Mouse (Mus musculus) CH12.LX (cell line): ENCODE data around the gene Filip1l. TPM values are rescaled to one million over a fixed set of nuclear protein-coding genes. Genes with fewer than 3 reads are reported as not detected.

ENCODE experiments used
- DNase-seq: peaks from one replicate; pipeline ENCODE4 v3.0.0-alpha.2; 2013; ENCODE audit errors: extremely low read depth
- H3K27ac ChIP-seq: 2 replicates; pipeline ENCODE4 v1.5.1; 2012; ENCODE audit warnings: low read depth, mild to moderate bottlenecking, control low read depth, moderate library complexity; ENCODE audit not compliant: insufficient read depth
- H3K27me3 ChIP-seq: replicated peaks from 2 replicates; pipeline ENCODE3; 2012; ENCODE audit warnings: inconsistent platforms
- H3K36me3 ChIP-seq, 2 experiments: replicated peaks in 1 of 2; 2 replicates each; pipeline versions ENCODE3 to v1.6.1; 2012; ENCODE audit warnings: inconsistent platforms in 1 of 2, low read length in 1 of 2, mild to moderate bottlenecking in 1 of 2, mixed read lengths in 1 of 2, moderate library complexity in 1 of 2; ENCODE audit not compliant: control insufficient read depth in 1 of 2, insufficient read depth in 1 of 2
- H3K4me1 ChIP-seq, 2 experiments: 2 replicates each; pipeline ENCODE4 v1.6.1; 2012; ENCODE audit warnings: inconsistent platforms in 1 of 2, moderate library complexity in 1 of 2; ENCODE audit not compliant: insufficient read depth in 2 of 2, control insufficient read depth in 1 of 2
- H3K4me2 ChIP-seq: 2 replicates; pipeline ENCODE4 v1.6.1; 2012; ENCODE audit warnings: low read depth, mild to moderate bottlenecking, control low read depth; ENCODE audit not compliant: poor library complexity, insufficient read depth, severe bottlenecking
- H3K4me3 ChIP-seq, 3 experiments: fragments of 150-350 bp in 1 of 3; sonication (generic) in 1 of 3; replicated peaks in 1 of 3; 2 replicates each; pipeline versions ENCODE3 to v1.5.1; 2011 to 2012; ENCODE audit warnings: low read depth in 2 of 3, low read length in 2 of 3, mild to moderate bottlenecking in 2 of 3, moderate library complexity in 2 of 3, control low read depth in 1 of 3, improper control_type of control experiment in 1 of 3, inconsistent platforms in 1 of 3, mixed read lengths in 1 of 3; ENCODE audit not compliant: poor library complexity in 1 of 3
- H3K79me2 ChIP-seq: replicated peaks from 2 replicates; pipeline ENCODE4 v1.6.1; 2012; ENCODE audit warnings: mild to moderate bottlenecking, moderate library complexity; ENCODE audit not compliant: control insufficient read depth, poor library complexity, insufficient read depth, severe bottlenecking; ENCODE audit errors: extremely low read depth
- H3K9ac ChIP-seq: 2 replicates; pipeline ENCODE4 v1.6.1; 2012; ENCODE audit warnings: low read depth, mild to moderate bottlenecking, control low read depth, moderate library complexity; ENCODE audit not compliant: insufficient read depth
- H3K9me3 ChIP-seq: replicated peaks from 2 replicates; pipeline ENCODE3; 2012; ENCODE audit warnings: low read length, inconsistent platforms, mixed read lengths
- CHD2 ChIP-seq: IDR thresholded peaks from 2 replicates; pipeline ENCODE4 v1.6.1; 2011; ENCODE audit warnings: low read length, improper control_type of control experiment
- CTCF ChIP-seq, 2 experiments: IDR thresholded peaks in 1 of 2; conservative IDR thresholded peaks in 1 of 2; 2 replicates each; pipeline ENCODE4 v1.5.1; 2011 to 2012; ENCODE audit warnings: low read depth in 2 of 2, low read length in 2 of 2, improper control_type of control experiment in 1 of 2, inconsistent platforms in 1 of 2, mild to moderate bottlenecking in 1 of 2, moderate library complexity in 1 of 2
- ELF1 ChIP-seq: IDR thresholded peaks from 2 replicates; pipeline ENCODE4 v1.6.1; 2014; ENCODE audit warnings: low read depth, mild to moderate bottlenecking, inconsistent platforms, low read length, improper control_type of control experiment
- EP300 ChIP-seq: IDR thresholded peaks from 2 replicates; pipeline ENCODE4 v1.6.1; 2011; ENCODE audit warnings: low read length, improper control_type of control experiment
- HCFC1 ChIP-seq: IDR thresholded peaks from 2 replicates; pipeline ENCODE4 v1.6.1; 2012; ENCODE audit warnings: low read depth, mild to moderate bottlenecking, inconsistent platforms, low read length, improper control_type of control experiment
- IRF4 ChIP-seq: IDR thresholded peaks from 2 replicates; pipeline ENCODE4 v1.6.1; 2014; ENCODE audit warnings: low read depth, mild to moderate bottlenecking, inconsistent platforms, low read length, improper control_type of control experiment
- JUN ChIP-seq: IDR thresholded peaks from 2 replicates; pipeline ENCODE4 v1.6.1; 2011; ENCODE audit warnings: low read depth, mild to moderate bottlenecking, low read length, improper control_type of control experiment, moderate library complexity; ENCODE audit not compliant: insufficient read depth
- JUND ChIP-seq: conservative IDR thresholded peaks from 2 replicates; pipeline ENCODE4 v1.6.1; 2011; ENCODE audit warnings: low read depth, low read length, improper control_type of control experiment
- MAFK ChIP-seq: IDR thresholded peaks from 2 replicates; pipeline ENCODE4 v1.6.1; 2011; ENCODE audit warnings: low read length, improper control_type of control experiment; ENCODE audit not compliant: insufficient replicate concordance
- MAX ChIP-seq: IDR thresholded peaks from 2 replicates; pipeline ENCODE4 v1.6.1; 2011; ENCODE audit warnings: low read length, improper control_type of control experiment
- MAZ ChIP-seq: IDR thresholded peaks from 2 replicates; pipeline ENCODE4 v1.6.1; 2012; ENCODE audit warnings: low read depth, mild to moderate bottlenecking, inconsistent platforms, low read length, improper control_type of control experiment, moderate library complexity
- NELFE ChIP-seq: IDR thresholded peaks from 2 replicates; pipeline ENCODE4 v1.6.1; 2011; ENCODE audit warnings: low read depth, low read length, improper control_type of control experiment
- PAX5 ChIP-seq: IDR thresholded peaks from 2 replicates; pipeline ENCODE4 v1.6.1; 2012; ENCODE audit warnings: low read length, inconsistent platforms, mixed read lengths
- POLR2AphosphoS2 ChIP-seq: IDR thresholded peaks from 2 replicates; pipeline ENCODE4 v1.6.1; 2011; ENCODE audit warnings: low read depth, low read length, improper control_type of control experiment
- RCOR1 ChIP-seq: conservative IDR thresholded peaks from 2 replicates; pipeline ENCODE4 v1.6.1; 2012; ENCODE audit warnings: low read depth, mild to moderate bottlenecking, inconsistent platforms, low read length, improper control_type of control experiment
- SIN3A ChIP-seq: IDR thresholded peaks from 2 replicates; pipeline ENCODE4 v1.6.1; 2012; ENCODE audit warnings: low read length, improper control_type of control experiment, inconsistent platforms
- TCF12 ChIP-seq: IDR thresholded peaks from 2 replicates; pipeline ENCODE4 v1.6.1; 2014; ENCODE audit warnings: low read depth, mild to moderate bottlenecking, inconsistent platforms, low read length, improper control_type of control experiment
- UBTF ChIP-seq: IDR thresholded peaks from 2 replicates; pipeline ENCODE4 v1.6.1; 2012; ENCODE audit warnings: low read depth, mild to moderate bottlenecking, inconsistent platforms, low read length, improper control_type of control experiment, moderate library complexity
- dilution Hi-C: fragments of 300-500 bp; cut with MboI; formaldehyde crosslinking; loops from 2 replicates; pipeline ENCODE4 v1.14.3; 2020; ENCODE audit warnings: low sequenced_read_pairs; ENCODE audit not compliant: extremely low pct_unique_long_range_greater_than_20kb, extremely low pct_ligation_motif_present
- in situ Hi-C: fragments of 300-500 bp; cut with MboI; formaldehyde crosslinking; loops from 3 replicates; pipeline ENCODE4 v1.14.3; 2019; ENCODE audit warnings: low sequenced_read_pairs, low pct_ligation_motif_present, low pct_unique_long_range_greater_than_20kb, mixed read lengths
- polyA plus RNA-seq: library from polyadenylated mRNA; unstranded; fragments of >175 nt; gene quantifications from 2 replicates; pipeline ENCODE4 v1.2.1, GENCODE M21; 2012; ENCODE audit warnings: low read depth; ENCODE audit not compliant: insufficient read length
- total RNA-seq, 2 experiments: library from RNA; depleted of rRNA; stranded (reverse); fragments of 300-350 nt in 1 of 2; fragments of >200 nt in 1 of 2; gene quantifications; 2 replicates each; pipeline ENCODE4 v1.2.3; 2012 to 2014

Gene Filip1l
- total and polyA plus RNA-seq, 3 experiments, result 2.1 to 17.6 (median 5.7) TPM

DNA sequence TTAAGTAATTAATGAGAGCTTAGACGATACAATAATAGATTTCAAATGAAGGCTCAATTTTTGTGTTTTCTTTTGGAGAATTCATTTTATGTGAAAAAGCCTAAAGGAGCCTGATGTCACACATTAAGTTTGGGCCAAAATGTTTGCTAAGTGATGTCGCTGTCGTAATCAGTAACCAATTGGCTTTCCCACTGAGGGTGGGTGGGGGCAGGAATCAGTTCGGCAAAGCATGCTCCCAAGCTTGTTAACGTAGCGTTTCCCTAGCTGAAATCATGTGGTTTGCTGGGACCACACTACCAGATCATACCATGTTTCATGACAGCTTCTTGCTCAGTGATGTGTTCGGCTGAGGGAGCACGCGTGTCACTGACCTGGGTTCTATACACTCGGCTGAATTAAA is 162.7 kb downstream of the Filip1l start:
- no peak overlapping the region for H3K27ac ChIP-seq
- peaks cover 0 to 3% of the 10 kb centered on the region in 2 experiments for H3K36me3 ChIP-seq
- 0 out of 4 replicates have a peak, but pooled peaks cover 0 to 3% of the 10 kb centered on the region in 2 experiments for H3K4me1 ChIP-seq
- dilution Hi-C loops, result no loop called here
- H3K9me3 ChIP-seq, result no peaks in the 10 kb centered on the region
- H3K9ac ChIP-seq, result no peak overlapping the region
- in situ Hi-C loops, result no loop called here
- TF ChIP-seq POLR2AphosphoS2, result no peak
- no peak for TF ChIP-seq RCOR1
- TF ChIP-seq IRF4, result no peak
- TF ChIP-seq SIN3A, result no peak
- no peak for TF ChIP-seq MAFK
- TF ChIP-seq UBTF, result no peak
- no peak for TF ChIP-seq HCFC1
- TF ChIP-seq JUN, result no peak
- TF ChIP-seq PAX5, result no peak
- no peak overlapping the region for H3K4me3 ChIP-seq
- no peaks in the 10 kb centered on the region; the same call in 1 of the 2 replicates for H3K79me2 ChIP-seq
- no peaks in the 10 kb centered on the region for H3K27me3 ChIP-seq
- DNase-seq, result no peak
- no peak overlapping the region for H3K4me2 ChIP-seq

DNA sequence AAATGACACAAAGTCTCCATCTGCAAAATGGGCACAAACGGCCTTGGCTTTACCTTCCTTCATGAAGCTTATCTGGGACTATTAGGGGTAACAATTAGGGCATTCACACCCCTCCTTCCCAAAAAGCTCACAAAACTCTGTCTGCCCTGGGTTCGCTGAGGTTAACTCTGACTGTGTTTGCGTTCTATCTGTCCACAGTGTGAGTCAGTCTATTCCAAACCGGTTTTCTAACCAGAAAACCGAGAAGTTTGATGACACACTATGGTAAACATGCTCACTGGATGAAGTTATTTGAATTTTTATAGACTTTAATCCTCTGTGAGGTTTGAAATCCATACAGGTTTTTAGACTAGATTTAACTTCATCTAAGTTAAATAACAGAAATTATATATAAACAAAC is 172.2 kb downstream of the Filip1l start:
- in situ Hi-C loops (no loop called here), dilution Hi-C loops (no loop called here)
- Histone ChIP-seq H3K4me3 (no peak overlapping the region), H3K9me3 (no peaks in the 10 kb centered on the region), H3K4me2 (no peak overlapping the region), H3K9ac (no peak overlapping the region), H3K27me3 (no peaks in the 10 kb centered on the region), H3K79me2 (no peaks in the 10 kb centered on the region), H3K4me1 (peaks cover 5 to 35% of the 10 kb centered on the region in 2 experiments), H3K27ac (no peak overlapping the region), H3K36me3 (no peaks in the 10 kb centered on the region)
- no peak for DNase-seq
- TF ChIP-seq POLR2AphosphoS2 (no peak), ELF1 (no peak), EP300 (no peak), CHD2 (no peak), MAZ (no peak), TCF12 (no peak), CTCF (conservative IDR thresholded peaks at IDR 0.05 in 1 of 2, IDR thresholded peaks at IDR 0.05 in 1 of 2; ENCODE audit: low read depth in 2 of 2, low read length in 2 of 2) (no peak), NELFE (no peak), MAX (no peak), SIN3A (no peak), JUND (no peak)
